Comparison of ENCODE assay signal across 19 mouse cellular contexts in the genomic region with DNA sequence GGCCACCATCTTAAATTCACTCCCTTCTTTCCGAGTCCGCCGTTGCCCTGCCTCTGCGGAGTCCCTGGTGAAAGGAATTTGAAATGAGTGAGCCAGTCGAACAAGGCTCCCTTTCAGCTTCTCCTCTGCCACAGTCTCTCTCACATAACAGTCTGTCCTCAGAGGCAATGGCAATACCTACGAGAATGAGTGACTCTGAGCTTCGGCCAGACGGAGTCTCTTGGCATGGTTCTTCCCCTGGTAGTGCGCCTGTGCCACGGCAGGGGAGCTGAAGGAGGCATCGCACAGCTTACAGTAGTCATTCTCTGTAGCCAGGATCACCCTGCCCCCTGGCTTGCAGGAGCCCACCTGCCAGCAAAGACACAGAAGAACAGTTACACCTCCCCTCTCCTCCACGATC. TPM values are rescaled to one million over a fixed set of nuclear protein-coding genes. Genes with fewer than 3 reads are reported as not detected.
DNase-seq lines count a peak whose midpoint lies in the region; ATAC-seq and TF ChIP-seq lines count a peak whose summit lies in the region.
"Had no signal": no experiment of that assay in that cellular context is flagged by ENCODE, and none has a peak within 500 bp of the region (broad histone marks: within the 10 kb centered on the region; RNA-seq: fewer than 3 reads in every experiment).

No protein-coding gene starts in this region.

- no peak overlapping the region for H3K27ac ChIP-seq in forebrain, postnatal 0 days (ENCODE audit: low read depth, low read length)
- H3K27ac ChIP-seq in forebrain, embryonic 10.5 days, result no peak overlapping the region
- H3K27ac ChIP-seq in layer of hippocampus, adult 2 months, result peak overlapping the region; percentile 62; the same call in 1 of the 2 replicates
- H3K27ac ChIP-seq in midbrain, postnatal 0 days (ENCODE audit: low read depth, low read length), result peak overlapping the region; percentile 58
- no peak overlapping the region for H3K27ac ChIP-seq in midbrain, embryonic 14.5 days (replicated peaks; ENCODE audit: low read depth, low read length)
- H3K27ac ChIP-seq in neural tube, embryonic 15.5 days (replicated peaks), result peak overlapping the region; percentile 9; the same call in 1 of the 2 replicates
- H3K27ac ChIP-seq: heart, adult 2 months; intestine, embryonic 15.5 days had no signal

- no peak overlapping the region for H3K4me2 ChIP-seq in forebrain, postnatal 0 days (ENCODE audit: low read depth)
- no peak overlapping the region for H3K4me2 ChIP-seq in midbrain, postnatal 0 days (ENCODE audit: low read depth, low read length, poor library complexity, severe bottlenecking)
- no peak overlapping the region for H3K4me2 ChIP-seq in midbrain, embryonic 14.5 days (ENCODE audit: low read length)
- no peak overlapping the region for H3K4me2 ChIP-seq in neural tube, embryonic 15.5 days
- H3K4me2 ChIP-seq: intestine, embryonic 15.5 days had no signal

- H3K36me3 ChIP-seq in forebrain, postnatal 0 days (ENCODE audit: insufficient read depth), result peaks cover 34% of the 10 kb centered on the region
- H3K36me3 ChIP-seq in forebrain, embryonic 10.5 days (replicated peaks), result peaks cover 43% of the 10 kb centered on the region
- peaks cover 29% of the 10 kb centered on the region for H3K36me3 ChIP-seq in midbrain, postnatal 0 days (ENCODE audit: insufficient read depth, low read length)
- peaks cover 38% of the 10 kb centered on the region for H3K36me3 ChIP-seq in midbrain, embryonic 14.5 days (ENCODE audit: control insufficient read depth, insufficient read depth, low read length)
- peaks cover 34% of the 10 kb centered on the region for H3K36me3 ChIP-seq in neural tube, embryonic 15.5 days

- 75% methylated on average over 12 of the region's 12 CpGs for WGBS in forebrain, postnatal 0 days
- WGBS in forebrain, embryonic 10.5 days, result 88% methylated on average over 12 of the region's 12 CpGs
- 75% methylated on average over 12 of the region's 12 CpGs for WGBS in midbrain, postnatal 0 days
- WGBS in midbrain, embryonic 14.5 days, result 86% methylated on average over 12 of the region's 12 CpGs
- 75% methylated on average over 12 of the region's 12 CpGs for WGBS in neural tube, embryonic 15.5 days

- DNase-seq in forebrain, postnatal 0 days, result peak; percentile 20
- DNase-seq in forebrain, embryonic 10.5 days (ENCODE audit: extremely low spot score, low spot score), result no peak
- no peak for DNase-seq in layer of hippocampus, adult 2 months (ENCODE audit: low spot score in 2 of 2)
- DNase-seq in layer of hippocampus, postnatal 25 days (ENCODE audit: extremely low spot score in 1 of 2, low spot score in 1 of 2), result no peak
- DNase-seq in midbrain, postnatal 0 days (ENCODE audit: low spot score), result peak; percentile 61
- no peak for DNase-seq in midbrain, embryonic 14.5 days
- DNase-seq: embryo, embryonic 11 days; heart, adult 2 months; heart, postnatal 36 days; kidney, adult 9 months; kidney, postnatal 25 days; liver, postnatal 0 days; lung, postnatal 10 days; right cerebral cortex, postnatal 14 days; spleen, adult 18-20 months; thymus, postnatal 25 days had no signal

- H3K4me1 ChIP-seq in forebrain, postnatal 0 days (ENCODE audit: insufficient read depth), result no peaks in the 10 kb centered on the region
- H3K4me1 ChIP-seq in forebrain, embryonic 10.5 days, result no peaks in the 10 kb centered on the region
- no peaks in the 10 kb centered on the region for H3K4me1 ChIP-seq in midbrain, postnatal 0 days (ENCODE audit: insufficient read depth, low read length)
- H3K4me1 ChIP-seq in midbrain, embryonic 14.5 days (ENCODE audit: control insufficient read depth, insufficient read depth, low read length), result no peaks in the 10 kb centered on the region
- 0 out of 2 replicates have a peak, but pooled peaks cover 3% of the 10 kb centered on the region for H3K4me1 ChIP-seq in neural tube, embryonic 15.5 days
- H3K4me1 ChIP-seq: intestine, embryonic 15.5 days had no signal

- no peak overlapping the region for H3K9ac ChIP-seq in forebrain, postnatal 0 days
- H3K9ac ChIP-seq in midbrain, postnatal 0 days (replicated peaks; ENCODE audit: low read length, poor library complexity, severe bottlenecking), result no peak overlapping the region
- H3K9ac ChIP-seq in midbrain, embryonic 14.5 days (replicated peaks; ENCODE audit: low read length), result no peak overlapping the region
- H3K9ac ChIP-seq in neural tube, embryonic 15.5 days (replicated peaks), result no peak overlapping the region
- H3K9ac ChIP-seq: intestine, embryonic 15.5 days; liver, postnatal 0 days had no signal

- ATAC-seq in forebrain, postnatal 0 days, result peak; percentile 79
- peak; percentile 68 for ATAC-seq in midbrain, postnatal 0 days (ENCODE audit: low FRiP score)
- no peak for ATAC-seq in midbrain, embryonic 14.5 days (ENCODE audit: low FRiP score, low TSS enrichment)
- ATAC-seq in neural tube, embryonic 15.5 days (ENCODE audit: low FRiP score), result peak; percentile 48; the same call in 1 of the 2 replicates
- ATAC-seq: forebrain, embryonic 16.5 days; intestine, embryonic 15.5 days; liver, postnatal 0 days had no signal

- H3K27me3 ChIP-seq in forebrain, postnatal 0 days (ENCODE audit: insufficient read depth, low read length), result no peaks in the 10 kb centered on the region
- H3K27me3 ChIP-seq in forebrain, embryonic 10.5 days (ENCODE audit: poor library complexity, severe bottlenecking), result no peaks in the 10 kb centered on the region
- no peaks in the 10 kb centered on the region for H3K27me3 ChIP-seq in midbrain, postnatal 0 days (ENCODE audit: insufficient read depth, low read length)
- no peaks in the 10 kb centered on the region for H3K27me3 ChIP-seq in midbrain, embryonic 14.5 days (ENCODE audit: control insufficient read depth, insufficient read depth, low read length)
- H3K27me3 ChIP-seq in neural tube, embryonic 15.5 days (replicated peaks), result no peaks in the 10 kb centered on the region
- H3K27me3 ChIP-seq: intestine, embryonic 15.5 days had no signal

- no peak overlapping the region for H3K4me3 ChIP-seq in forebrain, postnatal 0 days (ENCODE audit: low read depth, low read length)
- H3K4me3 ChIP-seq in forebrain, embryonic 10.5 days, result no peak overlapping the region
- H3K4me3 ChIP-seq in layer of hippocampus, adult 2 months, result no peak overlapping the region
- H3K4me3 ChIP-seq in midbrain, postnatal 0 days (ENCODE audit: low read depth, low read length), result no peak overlapping the region
- no peak overlapping the region for H3K4me3 ChIP-seq in midbrain, embryonic 14.5 days (replicated peaks; ENCODE audit: low read depth, low read length)
- no peak overlapping the region for H3K4me3 ChIP-seq in neural tube, embryonic 15.5 days (replicated peaks)
- H3K4me3 ChIP-seq: heart, adult 2 months; intestine, embryonic 15.5 days had no signal

- no peak for TF ChIP-seq CTCF in forebrain, postnatal 0 days (IDR thresholded peaks at IDR 0.05; ENCODE audit: low read depth)
- peak; percentile 43; the same call in 1 of the 2 replicates for TF ChIP-seq CTCF in layer of hippocampus, adult 2 months (conservative IDR thresholded peaks at IDR 0.05)
- TF ChIP-seq CTCF in midbrain, postnatal 0 days (IDR thresholded peaks at IDR 0.05), result no peak

- H3K9me3 ChIP-seq in forebrain, postnatal 0 days (ENCODE audit: low read length), result no peaks in the 10 kb centered on the region
- H3K9me3 ChIP-seq in forebrain, embryonic 10.5 days, result no peaks in the 10 kb centered on the region
- no peaks in the 10 kb centered on the region for H3K9me3 ChIP-seq in midbrain, postnatal 0 days (ENCODE audit: low read length)
- H3K9me3 ChIP-seq in midbrain, embryonic 14.5 days (ENCODE audit: control insufficient read depth, low read length), result no peaks in the 10 kb centered on the region
- H3K9me3 ChIP-seq in neural tube, embryonic 15.5 days (replicated peaks), result no peaks in the 10 kb centered on the region
- H3K9me3 ChIP-seq: intestine, embryonic 15.5 days had no signal

RNA-seq across cellular contexts. Expression of a gene that starts 22.4 kb away (rescaled TPM):
- total RNA-seq in forebrain, postnatal 0 days (2014; rRNA removed), result 9.5 and 13.9 TPM in 2 replicates
- 3.0 and 4.9 TPM in 2 replicates for polyA plus RNA-seq in forebrain, postnatal 0 days (2015; fragmentation: Nextera tagmentation; extraction: Ambion mirVana)
- polyA plus RNA-seq in forebrain, embryonic 10.5 days (2016; fragmentation: Nextera tagmentation; extraction: Ambion mirVana), result 7.5 and 8.2 TPM in 2 replicates
- total RNA-seq in layer of hippocampus, adult 2 months (2021), result 10 to 100 TPM; 58.2 to 59.9 TPM
- 10 to 100 TPM; 66.4 to 74.3 TPM for total RNA-seq in layer of hippocampus, postnatal 25 days (2021)
- total RNA-seq in midbrain, postnatal 0 days (2014; rRNA removed), result 13.7 and 21.2 TPM in 2 replicates
- polyA plus RNA-seq in midbrain, postnatal 0 days (2015; fragmentation: Nextera tagmentation; extraction: Ambion mirVana), result 5.2 and 5.5 TPM in 2 replicates
- polyA plus RNA-seq in midbrain, embryonic 14.5 days (2014; fragmentation: Nextera tagmentation; extraction: Ambion mirVana), result 7.7 and 9.7 TPM in 2 replicates
- polyA plus RNA-seq in neural tube, embryonic 15.5 days (2015; fragmentation: Nextera tagmentation; extraction: Ambion mirVana), result 7.5 and 7.6 TPM in 2 replicates

RNA-seq across cellular contexts. Expression of a gene that starts 54.1 kb away (rescaled TPM):
- 45.3 and 55.4 TPM in 2 replicates for total RNA-seq in forebrain, postnatal 0 days (2014; rRNA removed)
- polyA plus RNA-seq in forebrain, postnatal 0 days (2015; fragmentation: Nextera tagmentation; extraction: Ambion mirVana), result 7.0 and 8.0 TPM in 2 replicates
- polyA plus RNA-seq in forebrain, embryonic 10.5 days (2016; fragmentation: Nextera tagmentation; extraction: Ambion mirVana), result 5.0 and 8.0 TPM in 2 replicates
- total RNA-seq in layer of hippocampus, adult 2 months (2021), result 10 to 100 TPM; 47.8 to 51.9 TPM
- 10 to 100 TPM; 43.6 to 44.0 TPM for total RNA-seq in layer of hippocampus, postnatal 25 days (2021)
- total RNA-seq in midbrain, postnatal 0 days (2014; rRNA removed), result 43.3 and 51.8 TPM in 2 replicates
- polyA plus RNA-seq in midbrain, postnatal 0 days (2015; fragmentation: Nextera tagmentation; extraction: Ambion mirVana), result 8.6 and 10.2 TPM in 2 replicates
- 28.5 and 29.3 TPM in 2 replicates for polyA plus RNA-seq in midbrain, embryonic 14.5 days (2014; fragmentation: Nextera tagmentation; extraction: Ambion mirVana)
- polyA plus RNA-seq in neural tube, embryonic 15.5 days (2015; fragmentation: Nextera tagmentation; extraction: Ambion mirVana), result 11.4 and 12.3 TPM in 2 replicates

Comparison
In these comparisons a context has a peak if more than half of its experiments do, and no peak if none do; other contexts are left out.
1. DNase-seq: peak in forebrain, postnatal 0 days (single experiment) and midbrain, postnatal 0 days (single experiment); none in forebrain, embryonic 10.5 days (single experiment), layer of hippocampus, adult 2 months (0 of 2), layer of hippocampus, postnatal 25 days (0 of 2) and midbrain, embryonic 14.5 days (single experiment).
2. H3K27ac ChIP-seq: peak in layer of hippocampus, adult 2 months (single experiment), midbrain, postnatal 0 days (single experiment) and neural tube, embryonic 15.5 days (single experiment); none in forebrain, postnatal 0 days (single experiment), forebrain, embryonic 10.5 days (single experiment) and midbrain, embryonic 14.5 days (single experiment).